Mouse (Mus musculus) brain, embryonic 14.5 days (tissue): ENCODE results near the gene Gm49366.

Source experiments
- CTCF ChIP-seq: fragments of 200-500 bp; IDR thresholded peaks from 2 replicates; pipeline ENCODE4 v1.5.1; 2012; ENCODE audit warnings: inconsistent platforms, mild to moderate bottlenecking, moderate library complexity, borderline replicate concordance; ENCODE audit not compliant: insufficient read depth, insufficient read length; ENCODE audit errors: extremely low read depth
- POLR2A ChIP-seq: fragments of 200-500 bp; IDR thresholded peaks from 2 replicates; pipeline ENCODE4 v1.6.1; 2012; ENCODE audit warnings: mild to moderate bottlenecking, inconsistent platforms, borderline replicate concordance; ENCODE audit not compliant: poor library complexity, insufficient read depth, insufficient read length, severe bottlenecking; ENCODE audit errors: extremely low read depth

DNA sequence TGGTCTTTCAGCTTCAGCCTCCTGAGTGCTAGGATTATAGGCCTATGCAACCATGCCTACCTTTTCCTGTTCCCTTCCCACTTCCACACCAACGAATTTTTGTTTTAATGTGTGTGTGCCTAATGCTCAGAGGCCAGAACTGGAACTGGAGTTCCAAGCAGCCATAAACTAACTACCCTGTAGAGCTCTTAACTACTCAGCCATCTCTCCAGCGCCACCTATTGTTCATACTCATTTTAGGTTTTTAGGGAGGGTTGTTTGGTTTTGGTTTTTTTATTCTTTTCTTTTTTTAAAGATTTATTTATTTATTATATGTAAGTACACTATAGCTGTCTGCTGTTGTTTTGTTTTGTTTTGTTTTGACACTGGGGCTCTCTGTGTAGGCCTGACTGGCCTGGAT lies 22.2 kb downstream of the Gm49366 start:
- no peak for TF ChIP-seq CTCF
- TF ChIP-seq POLR2A = no peak
